Mouse (Mus musculus) gastrocnemius, postnatal 14 days (tissue): ENCODE results near the gene Med23. TPM values are rescaled to one million over a fixed set of nuclear protein-coding genes. Genes with fewer than 3 reads are reported as not detected.

Experiments used
- DNase-seq: peaks from one replicate; pipeline ENCODE4 v3.0.0; 2021; ENCODE audit warnings: mixed read lengths
- intact Hi-C: fragments of 180-260 bp; cut with DNase I; formaldehyde crosslinking; loops from one replicate; pipeline ENCODE4 v1.15.1; 2025; ENCODE audit warnings: low total_unique reads
- microRNA-seq, 2 experiments: library from miRNA; unstranded; fragments of <30 nt; microRNA quantifications; one replicate each; pipeline ENCODE4 v1.2.0; 2021
- total RNA-seq, 2 experiments: library from RNA; stranded (reverse); gene quantifications; 2 replicates each; pipeline ENCODE4 v1.2.3; 2021

The Med23 gene
- total RNA-seq, 2 experiments from 2014 or later, result 7.4 to 8.4 TPM

DNA sequence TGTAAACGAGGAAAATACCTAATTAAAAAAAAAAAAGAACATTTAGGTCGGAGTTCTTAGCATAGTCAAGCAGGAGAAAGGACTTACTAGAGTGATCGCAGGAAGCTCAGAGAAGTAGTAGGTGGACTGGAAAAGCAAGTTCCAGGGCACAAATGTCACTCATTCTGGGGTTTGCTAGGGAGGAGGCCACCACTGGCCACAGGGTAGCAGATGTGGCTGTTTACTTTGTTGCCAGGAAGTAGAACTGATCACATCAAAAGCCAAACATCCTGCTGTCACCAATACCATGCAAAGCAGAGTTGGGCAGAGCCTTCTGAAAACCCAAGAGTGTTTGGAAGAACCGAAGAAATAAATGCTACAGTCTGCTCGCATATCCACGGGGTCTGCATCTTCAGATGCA is 84.1 kb downstream of the Med23 start:
- intact Hi-C loops, result no loop called here
- no peak for DNase-seq

DNA sequence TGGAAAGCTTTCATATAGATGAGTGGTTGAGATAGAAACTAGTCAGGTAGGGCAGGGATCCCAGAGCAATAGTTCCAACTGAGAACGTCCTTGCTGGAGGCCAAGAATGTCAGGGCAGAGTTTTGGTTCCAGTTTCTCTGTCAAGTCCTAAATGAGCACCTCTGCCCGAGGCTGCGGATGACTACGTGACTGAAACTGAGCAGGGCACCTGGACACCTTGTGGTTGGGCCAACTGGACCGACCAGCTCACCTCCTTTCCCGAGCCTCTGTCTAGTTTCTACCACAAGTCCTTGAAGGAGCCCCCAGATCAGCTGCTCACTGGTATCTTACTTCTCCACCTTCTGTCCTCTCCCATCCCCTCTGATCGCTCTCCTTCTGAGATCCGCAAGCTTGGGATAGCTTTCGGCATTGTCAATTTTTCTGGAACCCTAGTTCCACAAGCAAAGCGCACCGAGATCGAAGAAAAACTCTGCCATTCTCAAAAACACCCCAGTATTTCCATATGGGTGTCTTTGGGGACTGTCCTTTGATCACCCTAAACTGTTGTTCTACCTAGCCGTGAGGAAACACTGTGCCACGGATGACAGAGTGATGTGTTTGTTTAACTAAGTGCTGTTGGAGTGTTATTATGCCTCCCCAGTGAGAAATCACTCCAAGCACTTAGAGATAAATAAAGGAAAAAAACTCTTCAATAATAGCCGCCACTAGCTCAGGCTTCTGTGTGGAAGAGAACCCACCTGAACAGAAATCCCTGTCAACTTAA is 88.7 kb downstream of the Med23 start:
- no peak for DNase-seq
- intact Hi-C loops, result no loop called here

DNA sequence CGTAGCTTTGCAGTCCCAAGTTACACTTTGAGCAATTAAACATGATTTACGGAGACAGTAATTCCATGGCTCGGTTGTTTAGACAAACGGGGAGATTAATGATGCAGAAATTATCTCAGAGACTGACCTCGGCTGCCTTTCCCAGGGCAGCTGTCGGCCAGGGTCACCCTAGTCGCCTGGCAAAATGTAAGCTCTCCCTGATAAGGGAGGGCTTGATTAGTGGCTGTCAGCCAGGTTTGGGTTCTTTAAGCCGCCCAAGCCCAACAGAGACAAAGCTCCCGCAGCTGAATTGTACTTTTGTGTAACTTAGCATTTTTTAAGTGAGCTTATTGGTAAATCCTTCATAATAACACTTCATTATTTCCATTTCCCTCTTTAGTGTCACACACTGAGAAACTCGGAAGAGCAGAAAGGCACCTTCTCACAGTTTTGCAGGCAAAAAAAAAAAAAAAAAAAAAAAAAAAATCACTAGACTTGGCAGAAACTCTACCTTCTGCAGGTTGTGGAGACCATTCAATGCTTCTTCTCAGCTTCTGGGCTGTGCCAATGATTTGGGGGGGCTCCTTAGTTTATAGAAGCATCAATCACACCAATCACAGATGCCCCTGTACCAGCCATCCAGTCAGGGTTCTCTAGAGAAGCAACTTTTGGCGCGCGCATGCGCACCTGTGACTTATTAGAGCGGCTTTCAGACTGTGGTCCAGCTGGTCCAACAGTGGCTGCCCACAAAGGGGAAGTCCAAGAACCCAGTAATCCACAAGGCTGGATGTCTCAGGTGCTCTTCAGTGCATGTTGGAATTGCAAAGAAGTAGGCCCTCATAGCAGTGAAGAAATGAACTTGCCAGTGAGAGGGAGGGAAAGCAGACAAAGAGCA is 89.5 kb downstream of the Med23 start:
- intact Hi-C loops, result no loop called here
- DNase-seq, result peak; percentile 12

DNA sequence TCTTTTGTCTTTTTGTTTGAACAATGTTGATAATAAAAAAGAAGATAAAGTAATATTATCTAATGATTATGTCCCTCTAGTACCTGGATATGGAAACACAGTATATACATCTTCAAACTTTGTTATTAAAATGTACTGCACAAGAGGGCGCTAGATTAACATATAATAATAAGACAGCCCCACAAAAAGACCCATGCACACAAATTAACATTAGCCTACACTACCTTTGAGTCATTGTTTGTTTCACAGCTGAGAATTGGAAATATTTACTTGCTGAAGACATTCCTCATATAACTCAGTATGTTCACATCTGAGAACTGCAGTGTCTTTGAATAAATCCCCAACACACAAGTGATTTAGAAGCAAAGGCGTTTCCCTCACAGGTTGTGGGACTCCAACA is 91.3 kb downstream of the Med23 start:
- intact Hi-C loops, result no loop called here
- no peak for DNase-seq

DNA sequence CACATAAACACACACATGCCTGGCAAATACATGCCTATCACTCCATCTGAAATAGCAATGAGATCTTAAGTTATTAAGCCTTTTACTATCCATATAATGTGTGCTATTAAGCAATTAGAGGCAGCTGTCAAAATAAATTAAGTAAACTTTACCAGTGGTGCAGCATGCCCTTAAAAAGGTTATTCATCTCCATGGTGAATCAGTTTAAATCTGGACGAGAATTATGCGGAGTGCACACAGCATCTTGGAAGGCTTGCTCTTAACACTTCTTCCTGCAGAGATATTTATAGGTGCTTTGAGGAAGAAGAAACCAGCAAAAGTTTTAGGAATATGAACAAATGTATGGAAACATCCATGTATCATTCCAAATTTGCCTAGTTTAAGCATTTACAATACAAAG is 92.1 kb downstream of the Med23 start:
- intact Hi-C loops, result no loop called here
- DNase-seq, result no peak

Small RNA genes within 50 kb of the gene (microRNA-seq; reads per million reads assigned to microRNA genes)
- 0 reads per million in 2 experiments for gene Mir6905

Other genes with a start within 250 kb of the Med23 start
- 1 to 10 TPM; 5.9 to 6.4 TPM for gene Enpp1, start 157.8 kb upstream of the Med23 start, total RNA-seq
- 1 to 10 TPM; 5.5 to 7.5 TPM for gene Enpp3, start 27.2 kb upstream of the Med23 start, total RNA-seq
- under 1 TPM in 1 of 2 experiments, not detected in 1; 0.23 TPM for gene Arg1, start 57.5 kb downstream of the Med23 start, total RNA-seq